Mouse (Mus musculus) midbrain, embryonic 11.5 days (tissue): Measurements from ENCODE around the gene Bst2. TPM values are rescaled to one million over a fixed set of nuclear protein-coding genes. Genes with fewer than 3 reads are reported as not detected.

Source experiments
- ATAC-seq: fragments of 200-750 bp; cut with Nextera tagmentation; 2 replicates; pipeline ENCODE4 v1.8.0; 2017; ENCODE audit warnings: moderate TSS enrichment, moderate library complexity; ENCODE audit not compliant: low FRiP score
- DNase-seq: peaks from one replicate; pipeline ENCODE4 v3.0.0; 2015; ENCODE audit warnings: low spot score; ENCODE audit errors: missing footprints
- H3K27ac ChIP-seq: fragments of 300-500 bp; sonication (generic); 2 replicates; pipeline ENCODE4 v1.5.1; 2014; ENCODE audit warnings: low read depth, low read length
- H3K27me3 ChIP-seq: fragments of 300-500 bp; sonication (generic); 2 replicates; pipeline ENCODE4 v1.6.1; 2014; ENCODE audit warnings: mild to moderate bottlenecking, low read length, moderate library complexity, mixed read lengths; ENCODE audit not compliant: control insufficient read depth, insufficient read depth
- H3K36me3 ChIP-seq: fragments of 300-500 bp; sonication (generic); 2 replicates; pipeline ENCODE4 v1.6.1; 2014; ENCODE audit warnings: mild to moderate bottlenecking, low read length, moderate library complexity, mixed read lengths; ENCODE audit not compliant: control insufficient read depth, insufficient read depth
- H3K4me1 ChIP-seq: fragments of 300-500 bp; sonication (generic); 2 replicates; pipeline ENCODE4 v1.6.1; 2014; ENCODE audit warnings: low read length; ENCODE audit not compliant: control insufficient read depth, insufficient read depth
- H3K4me2 ChIP-seq: fragments of 300-500 bp; sonication (generic); 2 replicates; pipeline ENCODE4 v1.6.1; 2014; ENCODE audit warnings: mild to moderate bottlenecking, moderate library complexity
- H3K4me3 ChIP-seq: fragments of 300-500 bp; sonication (generic); 2 replicates; pipeline ENCODE4 v1.5.1; 2014; ENCODE audit warnings: low read depth, low read length
- H3K9ac ChIP-seq: fragments of 300-500 bp; sonication (generic); 2 replicates; pipeline ENCODE4 v1.6.1; 2014; ENCODE audit warnings: low read length
- H3K9me3 ChIP-seq: fragments of 300-500 bp; sonication (generic); 2 replicates; pipeline ENCODE4 v1.6.1; 2016; ENCODE audit warnings: low read length; ENCODE audit not compliant: control insufficient read depth
- WGBS: fragments of 180-500 bp; shearing (Covaris S2); extraction: QIAGEN DNeasy Blood & Tissue Kit; methylation state at CpG from one replicate; pipeline ENCODE4 v1.1.7; 2014; 5-methylcytosine and 5-hydroxymethylcytosine counted together
- polyA plus RNA-seq: library from polyadenylated mRNA; unstranded; fragments of >200 nt; fragmentation: Nextera tagmentation; extraction: Ambion mirVana; gene quantifications from 2 replicates; pipeline ENCODE4 v1.2.1, GENCODE M21; 2014

Gene Bst2
- polyA plus RNA-seq, 1 experiment from 2014 or later = 5.0 TPM

- WGBS = 76% methylated on average over 15 of the region's 15 CpGs
- H3K4me2 ChIP-seq = no peak overlapping the region
- H3K36me3 ChIP-seq = no peaks in the 10 kb centered on the region
- H3K27me3 ChIP-seq = peaks cover 8% of the 10 kb centered on the region
- ATAC-seq (no peak), DNase-seq (no peak)
- H3K9me3 ChIP-seq = no peaks in the 10 kb centered on the region
- no peak overlapping the region for H3K4me3 ChIP-seq
- peaks cover 7% of the 10 kb centered on the region for H3K4me1 ChIP-seq
- no peak overlapping the region for H3K27ac ChIP-seq
- H3K9ac ChIP-seq = no peak overlapping the region
Observed at GRCm38 (mm10) chr8:71513018-71513754, 24.1 kb downstream of the Bst2 start.

GRCm38 (mm10) chr8:71511644-71512043 lies 25.6 kb downstream of the Bst2 start, which contains the start of gene Plvap:
TSS of gene Plvap (minus strand) at chr8:71511752.
- no peak for ATAC-seq
- Histone ChIP-seq H3K4me2 (no peak within 1 kb of the TSS), H3K27me3 (peaks cover 23% of the 10 kb centered on the region), H3K4me3 (no peak within 1 kb of the TSS), H3K9me3 (no peaks in the 10 kb centered on the region), H3K9ac (no peak within 1 kb of the TSS), H3K27ac (no peak within 1 kb of the TSS), H3K4me1 (peaks cover under 1% of the 10 kb centered on the region; the same call in 1 of the 2 replicates), H3K36me3 (no peaks in the 10 kb centered on the region)
- 79% methylated on average over 14 of the region's 14 CpGs for WGBS
- DNase-seq = no peak

GRCm38 (mm10) chr8:71509316-71509715 lies 27.9 kb downstream of the Bst2 start:
- no peaks in the 10 kb centered on the region for H3K36me3 ChIP-seq
- no peaks in the 10 kb centered on the region for H3K9me3 ChIP-seq
- H3K4me2 ChIP-seq = no peak overlapping the region
- ATAC-seq (no peak), DNase-seq (no peak)
- peaks cover 32% of the 10 kb centered on the region for H3K27me3 ChIP-seq
- WGBS = 76% methylated on average over 2 of the region's 2 CpGs
- no peak overlapping the region for H3K4me3 ChIP-seq
- H3K4me1 ChIP-seq = no peaks in the 10 kb centered on the region
- no peak overlapping the region for H3K27ac ChIP-seq
- H3K9ac ChIP-seq = no peak overlapping the region

- no peaks in the 10 kb centered on the region for H3K36me3 ChIP-seq
- H3K9me3 ChIP-seq = no peaks in the 10 kb centered on the region
- H3K4me3 ChIP-seq = peak overlapping the region; percentile 31
- peaks cover 32% of the 10 kb centered on the region for H3K27me3 ChIP-seq
- no peak overlapping the region for H3K27ac ChIP-seq
- peak overlapping the region; percentile 16; the same call in 1 of the 2 replicates for H3K9ac ChIP-seq
- peak overlapping the region; percentile 57 for H3K4me2 ChIP-seq
- peak; percentile 80 for ATAC-seq
- DNase-seq = peak; percentile 97
- whole genome bisulfite sequencing = under 1% methylated on average over 61 of the region's 61 CpGs
- no peaks in the 10 kb centered on the region for H3K4me1 ChIP-seq
Observed at GRCm38 (mm10) chr8:71507589-71508104, 29.6 kb downstream of the Bst2 start.

GRCm38 (mm10) chr8:71505979-71506378 lies 31.3 kb downstream of the Bst2 start:
- Histone ChIP-seq H3K4me2 (no peak overlapping the region), H3K9me3 (no peaks in the 10 kb centered on the region), H3K4me1 (no peaks in the 10 kb centered on the region), H3K4me3 (no peak overlapping the region), H3K9ac (no peak overlapping the region), H3K27ac (no peak overlapping the region), H3K27me3 (peaks cover 32% of the 10 kb centered on the region), H3K36me3 (no peaks in the 10 kb centered on the region)
- no peak for ATAC-seq
- DNase-seq = no peak
- WGBS = 76% methylated on average over 4 of the region's 4 CpGs

GRCm38 (mm10) chr8:71505326-71505725 lies 31.9 kb downstream of the Bst2 start:
- Histone ChIP-seq H3K36me3 (no peaks in the 10 kb centered on the region), H3K4me1 (no peaks in the 10 kb centered on the region), H3K4me2 (no peak overlapping the region), H3K27ac (no peak overlapping the region), H3K9ac (no peak overlapping the region), H3K9me3 (no peaks in the 10 kb centered on the region), H3K4me3 (no peak overlapping the region), H3K27me3 (peaks cover 32% of the 10 kb centered on the region)
- WGBS = 93% methylated on average over 4 of the region's 4 CpGs
- DNase-seq (no peak), ATAC-seq (no peak)

- Histone ChIP-seq H3K4me1 (no peaks in the 10 kb centered on the region), H3K4me2 (no peak overlapping the region), H3K27me3 (peaks cover 32% of the 10 kb centered on the region), H3K27ac (no peak overlapping the region), H3K9me3 (no peaks in the 10 kb centered on the region), H3K4me3 (no peak overlapping the region), H3K9ac (no peak overlapping the region), H3K36me3 (no peaks in the 10 kb centered on the region)
- DNase-seq (no peak), ATAC-seq (no peak)
- WGBS = 90% methylated on average over 4 of the region's 4 CpGs
Observed at GRCm38 (mm10) chr8:71504349-71504748, 32.9 kb downstream of the Bst2 start.

GRCm38 (mm10) chr8:71498816-71499690 lies 38.2 kb downstream of the Bst2 start:
- DNase-seq = peak; percentile 84
- WGBS = 50% methylated on average over 16 of the region's 16 CpGs

More at GRCm38 (mm10) chr8:71498816-71499690, 38.2 kb downstream of the Bst2 start:
- no peak overlapping the region for H3K4me2 ChIP-seq
- no peak overlapping the region for H3K9ac ChIP-seq
- no peaks in the 10 kb centered on the region for H3K9me3 ChIP-seq
- H3K36me3 ChIP-seq = no peaks in the 10 kb centered on the region
- H3K27ac ChIP-seq = no peak overlapping the region
- H3K27me3 ChIP-seq = no peaks in the 10 kb centered on the region
- H3K4me1 ChIP-seq = peaks cover 8% of the 10 kb centered on the region
- H3K4me3 ChIP-seq = no peak overlapping the region
- ATAC-seq = no peak
